Mouse (Mus musculus) myocyte (in vitro differentiated cells): ENCODE measurements around the gene Zbtb38. TPM values are rescaled to one million over a fixed set of nuclear protein-coding genes. Genes with fewer than 3 reads are reported as not detected.

Experiments used
- H3K27me3 ChIP-seq: one replicate; pipeline ENCODE4 v1.6.1; 2011; ENCODE audit not compliant: control insufficient read depth, insufficient read depth, insufficient read length
- H3K36me3 ChIP-seq: one replicate; pipeline ENCODE4 v1.6.1; 2011; ENCODE audit not compliant: control insufficient read depth, insufficient read depth
- H3K4me2 ChIP-seq: one replicate; pipeline ENCODE4 v1.6.1; 2011; ENCODE audit warnings: low read depth, control low read depth
- H3K4me3 ChIP-seq: one replicate; pipeline ENCODE4 v1.5.1; 2011; ENCODE audit warnings: mild to moderate bottlenecking, control low read depth, moderate library complexity
- H3K79me2 ChIP-seq: one replicate; pipeline ENCODE4 v1.6.1; 2011; ENCODE audit not compliant: control insufficient read depth, insufficient read depth
- H3ac ChIP-seq: one replicate; pipeline ENCODE4 v1.6.1; 2011; ENCODE audit not compliant: control insufficient read depth, insufficient read length
- CEBPB ChIP-seq: IDR thresholded peaks from 2 replicates; pipeline ENCODE4 v1.6.1; 2011; ENCODE audit warnings: mild to moderate bottlenecking, moderate library complexity; ENCODE audit not compliant: poor library complexity, insufficient read depth, severe bottlenecking
- E2F4 ChIP-seq: IDR thresholded peaks from one replicate; pipeline ENCODE4 v1.6.1; 2011; ENCODE audit warnings: mild to moderate bottlenecking, control low read depth, moderate library complexity; ENCODE audit not compliant: insufficient read depth
- MAX ChIP-seq: IDR thresholded peaks from one replicate; pipeline ENCODE4 v1.6.1; 2011; ENCODE audit warnings: low read depth, mild to moderate bottlenecking, control low read depth
- MYOD1 ChIP-seq, 3 experiments: IDR thresholded peaks; one replicate each; pipeline ENCODE4 v1.6.1; 2011; ENCODE audit warnings: control low read depth in 2 of 3, low read depth in 2 of 3, mild to moderate bottlenecking in 2 of 3, moderate library complexity in 1 of 3; ENCODE audit not compliant: insufficient read length in 2 of 3, control insufficient read depth in 1 of 3
- MYOG ChIP-seq, 3 experiments: IDR thresholded peaks; one replicate each; pipeline ENCODE4 v1.6.1; 2011; ENCODE audit warnings: control low read depth in 2 of 3, low read depth in 2 of 3, mild to moderate bottlenecking in 2 of 3; ENCODE audit not compliant: insufficient read length in 2 of 3, control insufficient read depth in 1 of 3, insufficient read depth in 1 of 3
- POLR2A ChIP-seq: IDR thresholded peaks from one replicate; pipeline ENCODE4 v1.6.1; 2011; ENCODE audit warnings: low read depth, mild to moderate bottlenecking, control low read depth, moderate library complexity; ENCODE audit not compliant: insufficient read length
- POLR2AphosphoS2 ChIP-seq: IDR thresholded peaks from one replicate; pipeline ENCODE4 v1.6.1; 2011; ENCODE audit warnings: low read depth, control low read depth; ENCODE audit not compliant: insufficient read length
- REST ChIP-seq: IDR thresholded peaks from one replicate; pipeline ENCODE4 v1.6.1; 2011; ENCODE audit warnings: mild to moderate bottlenecking, control low read depth, moderate library complexity; ENCODE audit not compliant: insufficient read depth, insufficient read length
- SRF ChIP-seq: IDR thresholded peaks from one replicate; pipeline ENCODE4 v1.6.1; 2011; ENCODE audit warnings: low read depth; ENCODE audit not compliant: control insufficient read depth, insufficient read length
- TCF12 ChIP-seq: IDR thresholded peaks from one replicate; pipeline ENCODE4 v1.6.1; 2011; ENCODE audit warnings: mild to moderate bottlenecking, control low read depth; ENCODE audit not compliant: poor library complexity, insufficient read depth, severe bottlenecking
- TCF3 ChIP-seq: IDR thresholded peaks from one replicate; pipeline ENCODE4 v1.6.1; 2011; ENCODE audit warnings: low read depth, control low read depth; ENCODE audit not compliant: insufficient read length
- USF1 ChIP-seq: IDR thresholded peaks from one replicate; pipeline ENCODE4 v1.6.1; 2011; ENCODE audit warnings: low read depth, mild to moderate bottlenecking, control low read depth, moderate library complexity
- polyA plus RNA-seq: library from polyadenylated mRNA; unstranded; fragments of >200 nt; fragmentation: generic; extraction: Trizol; gene quantifications from one replicate; pipeline ENCODE4 v1.2.1, GENCODE M21; 2012; ENCODE audit warnings: missing spikeins

Gene Zbtb38
- polyA plus RNA-seq, 1 experiment = 9.1 TPM

DNA sequence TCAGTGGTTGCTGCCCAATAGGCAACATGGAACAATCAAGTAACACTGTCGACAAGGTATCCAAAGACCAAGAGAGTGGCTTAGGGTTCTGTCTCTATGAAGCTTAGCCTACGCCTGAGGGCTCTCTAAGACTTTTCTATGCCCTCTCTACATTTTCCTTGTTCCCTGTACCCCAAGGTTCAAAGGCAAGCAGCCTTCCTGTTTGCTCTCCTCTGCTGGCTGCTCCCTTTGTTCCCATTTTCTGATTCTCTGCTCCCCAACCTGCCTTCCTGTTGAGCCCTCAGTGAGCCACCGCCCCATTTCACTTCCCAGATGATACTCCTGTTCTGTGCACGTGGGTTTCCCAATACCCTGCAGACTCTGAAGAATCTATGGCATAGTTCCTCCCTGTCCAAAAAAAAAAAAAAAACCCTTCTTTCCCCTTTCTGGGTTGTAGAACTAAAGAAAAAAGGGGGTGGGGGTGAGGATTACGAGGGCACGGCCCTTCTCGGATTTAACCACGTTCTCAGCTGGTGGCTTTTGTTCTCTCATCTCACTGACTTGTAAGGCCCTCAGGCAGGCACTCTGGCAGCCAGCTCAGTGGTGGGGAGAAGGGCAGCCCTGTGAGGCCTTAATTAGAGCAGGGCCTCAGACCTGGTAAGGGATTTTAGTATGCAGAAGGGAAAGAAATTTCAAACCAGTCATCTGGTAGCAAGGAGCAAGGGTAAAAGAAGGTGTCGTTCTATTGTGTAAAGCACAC, 26.9 kb downstream of the Zbtb38 start:
- TF ChIP-seq TCF12 (no peak), USF1 (no peak), TCF3 (no peak), REST (no peak), POLR2A (no peak), MYOD1 (IDR thresholded peaks at IDR 0.05; ENCODE audit: control insufficient read depth in 1 of 3, insufficient read length in 2 of 3, low read depth in 2 of 3) (no peak), CEBPB (no peak), SRF (no peak), E2F4 (no peak), POLR2AphosphoS2 (no peak), MAX (no peak)
- no peak overlapping the region for H3ac ChIP-seq
- H3K36me3 ChIP-seq = peaks cover 50% of the 10 kb centered on the region
- H3K4me3 ChIP-seq = no peak overlapping the region
- peaks cover 51% of the 10 kb centered on the region for H3K79me2 ChIP-seq
- no peaks in the 10 kb centered on the region for H3K27me3 ChIP-seq
- no peak overlapping the region for H3K4me2 ChIP-seq

DNA sequence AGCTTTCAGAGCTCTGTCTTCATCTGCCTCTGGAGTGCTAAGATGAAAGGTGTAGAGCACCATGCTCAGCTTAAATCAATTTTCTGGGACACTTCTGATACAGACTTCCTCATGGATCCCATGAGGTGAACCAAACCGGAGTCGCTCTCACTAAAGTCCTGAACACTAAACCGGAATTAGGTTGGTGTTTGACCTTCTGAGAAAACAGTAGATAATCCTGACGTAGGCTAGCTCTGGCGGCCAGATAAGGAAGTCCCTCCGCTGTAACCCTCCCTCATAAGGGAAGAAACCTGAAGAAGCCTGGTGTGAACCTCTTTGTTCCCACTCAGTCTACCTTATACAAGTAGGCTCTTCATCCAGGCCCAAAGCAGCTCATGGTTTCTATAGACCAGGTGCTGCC, 29.0 kb downstream of the Zbtb38 start:
- Histone ChIP-seq H3K36me3 (peaks cover 32% of the 10 kb centered on the region), H3K4me3 (no peak overlapping the region), H3ac (no peak overlapping the region), H3K4me2 (no peak overlapping the region), H3K27me3 (no peaks in the 10 kb centered on the region), H3K79me2 (peaks cover 48% of the 10 kb centered on the region)
- no peak for TF ChIP-seq SRF

DNA sequence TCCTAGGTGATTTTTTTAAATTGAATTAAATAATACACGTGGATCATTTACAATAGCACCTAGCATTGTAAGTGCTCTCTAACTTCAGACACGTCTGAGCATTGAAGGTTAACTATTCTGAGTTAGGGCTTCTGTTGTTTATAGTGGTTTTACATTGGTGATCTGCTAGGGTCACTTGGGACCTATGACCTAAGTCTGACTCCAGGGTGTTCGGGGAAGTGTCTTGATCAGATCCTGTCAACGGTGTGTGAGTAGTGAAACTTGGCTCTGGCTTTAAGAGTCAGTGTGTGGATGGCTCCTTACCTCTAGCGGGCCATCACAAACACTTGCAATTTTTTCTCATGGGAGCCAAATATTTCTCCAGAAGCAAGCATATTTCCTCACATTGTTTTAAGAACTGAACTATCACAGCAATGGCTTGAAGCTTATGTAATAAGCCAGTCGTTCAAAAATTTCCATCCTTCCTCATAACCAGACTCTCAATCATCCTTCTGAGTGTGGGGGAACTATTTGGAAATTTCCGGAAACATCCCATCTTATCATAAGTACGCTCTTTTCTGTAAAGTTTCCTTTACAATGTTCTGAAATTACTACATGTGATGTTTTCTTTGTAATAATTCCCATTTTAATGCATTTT, 31.4 kb downstream of the Zbtb38 start:
- no peak overlapping the region for H3ac ChIP-seq
- no peak for TF ChIP-seq POLR2AphosphoS2
- TF ChIP-seq TCF3 = no peak
- TF ChIP-seq SRF = no peak
- TF ChIP-seq REST = no peak
- no peak for TF ChIP-seq MYOD1 (IDR thresholded peaks at IDR 0.05; ENCODE audit: control insufficient read depth in 1 of 3, insufficient read length in 2 of 3, low read depth in 2 of 3)
- no peak for TF ChIP-seq E2F4
- TF ChIP-seq MYOG (IDR thresholded peaks at IDR 0.05; ENCODE audit: control insufficient read depth in 1 of 3, insufficient read depth in 1 of 3, insufficient read length in 2 of 3, low read depth in 2 of 3) = no peak
- no peak for TF ChIP-seq TCF12
- no peak for TF ChIP-seq MAX
- no peak for TF ChIP-seq USF1
- no peak for TF ChIP-seq POLR2A
- no peak for TF ChIP-seq CEBPB
- no peak overlapping the region for H3K4me3 ChIP-seq
- H3K27me3 ChIP-seq = no peaks in the 10 kb centered on the region
- peaks cover 56% of the 10 kb centered on the region for H3K79me2 ChIP-seq
- peaks cover 22% of the 10 kb centered on the region for H3K36me3 ChIP-seq
- no peak overlapping the region for H3K4me2 ChIP-seq

DNA sequence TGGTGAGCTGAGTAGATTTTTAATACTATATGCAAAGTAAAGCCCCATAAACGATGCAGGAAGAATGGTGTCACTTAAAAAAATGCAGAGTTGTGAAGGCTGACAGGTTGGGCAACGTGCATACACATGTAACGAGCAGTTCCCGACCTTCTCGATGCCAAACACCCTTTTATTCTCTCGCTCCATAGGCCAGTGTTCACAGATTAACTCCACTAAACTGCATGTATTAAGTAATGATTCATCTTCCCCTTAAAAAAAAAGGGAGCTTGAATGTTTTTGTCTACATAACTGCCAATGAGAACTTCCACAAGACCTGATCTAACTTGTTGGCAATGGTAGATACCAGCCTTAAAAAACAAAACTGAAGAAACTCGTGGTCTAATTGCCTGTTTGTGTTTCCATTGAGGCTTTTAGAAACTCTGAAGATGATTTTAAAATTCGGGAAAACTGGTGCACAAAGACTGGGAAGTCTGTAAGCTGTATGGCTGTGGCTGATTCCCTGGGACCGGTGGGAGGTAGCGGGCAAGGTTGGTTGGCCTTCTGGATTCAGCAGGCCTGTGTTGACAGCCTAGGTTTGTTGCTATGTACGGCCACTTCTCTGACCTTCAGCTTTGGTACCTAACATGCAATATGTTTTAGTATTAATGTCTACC, 32.0 kb downstream of the Zbtb38 start:
- Histone ChIP-seq H3K27me3 (no peaks in the 10 kb centered on the region), H3ac (peak overlapping the region; percentile 49), H3K79me2 (peaks cover 58% of the 10 kb centered on the region), H3K4me2 (peak overlapping the region; percentile 82), H3K4me3 (peak overlapping the region; percentile 18), H3K36me3 (peaks cover 19% of the 10 kb centered on the region)
- TF ChIP-seq USF1 (no peak), POLR2AphosphoS2 (no peak), MAX (no peak), TCF12 (no peak), SRF (no peak), MYOD1 (IDR thresholded peaks at IDR 0.05; ENCODE audit: control insufficient read depth in 1 of 3, insufficient read length in 2 of 3, low read depth in 2 of 3) (no peak), CEBPB (no peak), REST (no peak), MYOG (IDR thresholded peaks at IDR 0.05; ENCODE audit: control insufficient read depth in 1 of 3, insufficient read depth in 1 of 3, insufficient read length in 2 of 3, low read depth in 2 of 3) (no peak)
